Mouse (Mus musculus) layer of hippocampus, adult 2 months (tissue): Measurements from ENCODE around the gene Hspa5. TPM values are rescaled to one million over a fixed set of nuclear protein-coding genes. Genes with fewer than 3 reads are reported as not detected.
"Not testable (repeated sequence)": the region's sequence is repeated elsewhere in the genome, so short reads cannot be mapped to it uniquely, and the experiment has no call there.

Experiments
- DNase-seq, 2 experiments: peaks; one replicate each; pipeline ENCODE4 v3.0.0; 2022; ENCODE audit warnings: low spot score in 2 of 2
- H3K27ac ChIP-seq: fragments of 200-600 bp; 2 replicates; pipeline ENCODE4 v1.8.1; 2022
- H3K4me3 ChIP-seq: fragments of 200-600 bp; 2 replicates; pipeline ENCODE4 v1.8.1; 2022; ENCODE audit warnings: mild to moderate bottlenecking
- CTCF ChIP-seq: fragments of 200-600 bp; conservative IDR thresholded peaks from 2 replicates; pipeline ENCODE4 v1.8.1; 2022; ENCODE audit warnings: antibody characterized with exemption, mild to moderate bottlenecking, moderate library complexity
- total RNA-seq, 2 experiments: library from RNA; stranded (reverse); gene quantifications; 2 replicates each; pipeline ENCODE4 v1.2.3; 2021

Gene Hspa5
- total RNA-seq, 2 experiments from 2014 or later: 277 to 315 TPM

DNA sequence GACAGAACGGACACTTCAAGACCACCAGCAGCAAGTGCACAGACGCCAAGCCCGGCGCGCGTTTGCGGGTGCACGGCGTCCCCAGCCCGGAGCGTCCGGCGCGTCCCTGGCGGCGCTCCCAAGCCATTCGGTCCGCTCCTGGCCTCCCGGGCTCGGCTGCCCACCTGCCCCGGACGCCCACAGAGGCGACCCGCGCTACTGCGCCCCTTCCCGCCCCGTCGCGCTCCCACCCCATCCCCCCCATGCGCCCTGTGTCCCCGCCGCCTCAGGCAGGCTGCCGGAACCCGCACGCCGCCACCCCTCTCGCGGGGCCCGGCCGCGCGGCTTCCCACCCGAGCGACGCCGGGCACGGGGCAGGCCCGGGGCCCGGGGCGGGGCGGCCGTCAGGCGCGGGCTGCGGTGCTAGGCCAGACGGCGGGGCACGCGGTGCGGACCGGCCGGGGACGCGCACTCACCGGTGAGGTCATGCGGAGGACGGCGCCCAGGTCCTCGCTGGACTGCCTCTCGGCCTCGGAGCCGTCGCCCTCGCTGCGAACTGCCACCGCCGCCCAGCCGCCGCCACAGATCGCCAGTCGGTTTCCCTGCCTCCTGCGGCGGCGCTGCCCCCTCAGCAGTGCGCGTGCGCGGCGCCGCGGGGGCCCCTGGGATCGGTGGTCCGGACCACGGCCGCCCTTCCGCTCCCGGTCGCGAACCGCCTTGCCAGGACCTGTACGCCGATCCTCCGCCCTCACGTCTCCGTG is 17.8 kb upstream of the Hspa5 start:
- H3K27ac ChIP-seq: peak overlapping the region; percentile 95
- H3K4me3 ChIP-seq: peak overlapping the region; percentile 75
- peak; percentile 22; the same call in 1 of the 2 replicates for TF ChIP-seq CTCF
- DNase-seq: peak; percentile 64 to 85

- no peak for TF ChIP-seq CTCF
- DNase-seq: peak; percentile 12 to 17
- peak within 1 kb of the TSS; percentile 75 for H3K4me3 ChIP-seq
- H3K27ac ChIP-seq: peak within 1 kb of the TSS; percentile 95
These were observed 17.0 kb upstream of the Hspa5 start, which contains the start of gene Gapvd1 for GRCm38 (mm10) chr2:34754551-34755358. TSS of gene Gapvd1 (minus strand) at chr2:34755232.

- no peak for TF ChIP-seq CTCF
- DNase-seq: no peak
- Histone ChIP-seq H3K27ac (no peak overlapping the region), H3K4me3 (no peak overlapping the region)
These were observed 14.4 kb upstream of the Hspa5 start for GRCm38 (mm10) chr2:34757341-34757740.

GRCm38 (mm10) chr2:34761272-34761671 is 10.5 kb upstream of the Hspa5 start:
- not testable (repeated sequence) for H3K4me3 ChIP-seq, DNase-seq, H3K27ac ChIP-seq

GRCm38 (mm10) chr2:34762174-34762573 is 9.6 kb upstream of the Hspa5 start:
- no peak overlapping the region for H3K4me3 ChIP-seq
- DNase-seq: no peak
- no peak for TF ChIP-seq CTCF
- no peak overlapping the region for H3K27ac ChIP-seq

GRCm38 (mm10) chr2:34762872-34763271 is 8.9 kb upstream of the Hspa5 start:
- TF ChIP-seq CTCF: no peak
- Histone ChIP-seq H3K4me3 (no peak overlapping the region), H3K27ac (no peak overlapping the region)
- no peak for DNase-seq

GRCm38 (mm10) chr2:34764801-34765200 is 7.0 kb upstream of the Hspa5 start:
- H3K27ac ChIP-seq: no peak overlapping the region
- no peak overlapping the region for H3K4me3 ChIP-seq
- 0 out of 2 replicates have a peak, but pooled peaks have one; percentile 16 for TF ChIP-seq CTCF
- no peak for DNase-seq

- no peak overlapping the region for H3K27ac ChIP-seq
- TF ChIP-seq CTCF: no peak
- no peak for DNase-seq
- no peak overlapping the region for H3K4me3 ChIP-seq
These were observed 1.7 kb upstream of the Hspa5 start for GRCm38 (mm10) chr2:34770049-34770448.

- no peak for TF ChIP-seq CTCF
- peak overlapping the region; percentile 95 for H3K27ac ChIP-seq
- H3K4me3 ChIP-seq: peak overlapping the region; percentile 57
- DNase-seq: no peak
These were observed 819 bp upstream of the Hspa5 start for GRCm38 (mm10) chr2:34770951-34771350.

GRCm38 (mm10) chr2:34772252-34773235 is 774 bp downstream of the Hspa5 start:
- no peak for TF ChIP-seq CTCF
- peak overlapping the region; percentile 96 for H3K4me3 ChIP-seq
- DNase-seq: no peak
- H3K27ac ChIP-seq: peak overlapping the region; percentile 93

GRCm38 (mm10) chr2:34773673-34774072 is 1.9 kb downstream of the Hspa5 start:
- H3K27ac ChIP-seq: no peak overlapping the region
- DNase-seq: no peak
- no peak for TF ChIP-seq CTCF
- peak overlapping the region; percentile 96 for H3K4me3 ChIP-seq

DNA sequence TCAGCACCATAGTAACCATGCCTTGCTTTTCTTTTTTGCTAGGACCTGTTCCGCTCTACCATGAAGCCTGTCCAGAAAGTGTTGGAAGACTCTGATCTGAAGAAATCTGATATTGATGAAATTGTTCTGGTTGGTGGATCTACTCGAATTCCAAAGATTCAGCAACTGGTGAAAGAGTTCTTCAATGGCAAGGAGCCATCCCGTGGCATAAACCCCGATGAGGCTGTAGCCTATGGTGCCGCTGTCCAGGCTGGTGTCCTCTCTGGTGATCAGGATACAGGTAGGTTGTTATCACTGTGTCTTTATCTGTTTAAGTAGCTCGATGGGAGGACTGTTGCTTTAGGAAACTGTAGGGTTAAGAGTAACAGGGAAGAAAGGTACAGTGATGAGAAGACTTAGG is 2.7 kb downstream of the Hspa5 start:
- DNase-seq: no peak
- no peak for TF ChIP-seq CTCF
- H3K4me3 ChIP-seq: peak overlapping the region; percentile 96
- H3K27ac ChIP-seq: no peak overlapping the region
